Mouse (Mus musculus): ENCODE results near the gene Rap2b. TPM values are rescaled to one million over a fixed set of nuclear protein-coding genes. Genes with fewer than 3 reads are reported as not detected.

The Rap2b gene
- polyA plus RNA-seq, 1 experiment from 2014 or later: 12.7 TPM

DNA sequence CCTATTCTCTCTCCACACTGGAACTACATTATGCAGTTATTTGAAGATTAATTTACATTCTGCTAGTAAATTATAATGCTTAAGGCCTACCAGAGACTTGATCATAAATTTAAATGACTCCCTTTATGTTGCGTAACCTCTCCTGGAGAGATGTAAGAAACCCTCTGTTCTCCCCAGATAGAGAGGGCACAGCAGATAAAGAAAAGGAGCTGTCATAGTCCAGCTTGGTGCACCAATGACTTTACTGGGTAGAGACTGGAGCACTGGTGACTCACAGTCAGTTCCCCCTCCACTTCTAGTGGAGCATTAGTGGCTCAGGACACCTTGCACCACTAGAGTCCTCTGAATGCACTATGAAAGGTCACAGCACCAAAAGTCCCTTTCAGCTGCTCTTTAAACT is 31.4 kb downstream of the Rap2b start:
- H3K27ac ChIP-seq: no peak overlapping the region
- H3K4me2 ChIP-seq (replicated peaks): no peak overlapping the region
- no peaks in the 10 kb centered on the region for H3K4me1 ChIP-seq
- H3K9ac ChIP-seq: no peak overlapping the region
- WGBS: 81% methylated on average over 1 of the region's 1 CpGs
- H3K9me3 ChIP-seq: no peaks in the 10 kb centered on the region
- H3K27me3 ChIP-seq: no peaks in the 10 kb centered on the region
- H3K4me3 ChIP-seq: no peak overlapping the region
- ATAC-seq (ENCODE audit: low FRiP score, low read depth): no peak
- no peaks in the 10 kb centered on the region for H3K36me3 ChIP-seq

- H3K36me3 ChIP-seq: no peaks in the 10 kb centered on the region
- H3K9ac ChIP-seq: no peak overlapping the region
- H3K27me3 ChIP-seq: no peaks in the 10 kb centered on the region
- WGBS: 62% methylated on average over 3 of the region's 3 CpGs
- H3K9me3 ChIP-seq: no peaks in the 10 kb centered on the region
- H3K4me2 ChIP-seq (replicated peaks): no peak overlapping the region
- no peak overlapping the region for H3K27ac ChIP-seq
- ATAC-seq (ENCODE audit: low FRiP score, low read depth): no peak
- no peak overlapping the region for H3K4me3 ChIP-seq
- no peaks in the 10 kb centered on the region for H3K4me1 ChIP-seq
Measured at GRCm38 (mm10) chr3:61393520-61393919, 32.1 kb downstream of the Rap2b start.

- H3K27ac ChIP-seq: no peak overlapping the region
- H3K4me3 ChIP-seq: no peak overlapping the region
- H3K27me3 ChIP-seq: no peaks in the 10 kb centered on the region
- H3K36me3 ChIP-seq: no peaks in the 10 kb centered on the region
- no peaks in the 10 kb centered on the region for H3K4me1 ChIP-seq
- no peak overlapping the region for H3K9ac ChIP-seq
- H3K9me3 ChIP-seq: no peaks in the 10 kb centered on the region
- WGBS: 82% methylated on average over 3 of the region's 3 CpGs
- H3K4me2 ChIP-seq (replicated peaks): no peak overlapping the region
- no peak for ATAC-seq (ENCODE audit: low FRiP score, low read depth)
Measured at GRCm38 (mm10) chr3:61395382-61395781, 33.9 kb downstream of the Rap2b start.

GRCm38 (mm10) chr3:61396728-61397127 is 35.3 kb downstream of the Rap2b start:
- H3K27me3 ChIP-seq: no peaks in the 10 kb centered on the region
- WGBS: 74% methylated on average over 2 of the region's 2 CpGs
- H3K4me1 ChIP-seq: no peaks in the 10 kb centered on the region
- H3K4me3 ChIP-seq: no peak overlapping the region
- no peak overlapping the region for H3K4me2 ChIP-seq (replicated peaks)
- ATAC-seq (ENCODE audit: low FRiP score, low read depth): no peak
- H3K9ac ChIP-seq: no peak overlapping the region
- no peaks in the 10 kb centered on the region for H3K9me3 ChIP-seq
- no peaks in the 10 kb centered on the region for H3K36me3 ChIP-seq
- no peak overlapping the region for H3K27ac ChIP-seq

- no peak overlapping the region for H3K4me2 ChIP-seq (replicated peaks)
- WGBS: 62% methylated on average over 1 of the region's 1 CpGs
- H3K9me3 ChIP-seq: no peaks in the 10 kb centered on the region
- no peak overlapping the region for H3K9ac ChIP-seq
- no peaks in the 10 kb centered on the region for H3K4me1 ChIP-seq
- no peak overlapping the region for H3K27ac ChIP-seq
- H3K4me3 ChIP-seq: no peak overlapping the region
- H3K36me3 ChIP-seq: no peaks in the 10 kb centered on the region
- no peak for ATAC-seq (ENCODE audit: low FRiP score, low read depth)
- no peaks in the 10 kb centered on the region for H3K27me3 ChIP-seq
Measured at GRCm38 (mm10) chr3:61400823-61401387, 39.5 kb downstream of the Rap2b start.

GRCm38 (mm10) chr3:61406921-61407320 is 45.5 kb downstream of the Rap2b start:
- Histone ChIP-seq H3K36me3 (no peaks in the 10 kb centered on the region), H3K27ac (no peak overlapping the region), H3K4me1 (no peaks in the 10 kb centered on the region), H3K4me2 (replicated peaks) (no peak overlapping the region), H3K27me3 (no peaks in the 10 kb centered on the region), H3K9me3 (no peaks in the 10 kb centered on the region), H3K9ac (no peak overlapping the region), H3K4me3 (no peak overlapping the region)
- ATAC-seq (ENCODE audit: low FRiP score, low read depth): no peak
- WGBS: 73% methylated on average over 4 of the region's 4 CpGs

DNA sequence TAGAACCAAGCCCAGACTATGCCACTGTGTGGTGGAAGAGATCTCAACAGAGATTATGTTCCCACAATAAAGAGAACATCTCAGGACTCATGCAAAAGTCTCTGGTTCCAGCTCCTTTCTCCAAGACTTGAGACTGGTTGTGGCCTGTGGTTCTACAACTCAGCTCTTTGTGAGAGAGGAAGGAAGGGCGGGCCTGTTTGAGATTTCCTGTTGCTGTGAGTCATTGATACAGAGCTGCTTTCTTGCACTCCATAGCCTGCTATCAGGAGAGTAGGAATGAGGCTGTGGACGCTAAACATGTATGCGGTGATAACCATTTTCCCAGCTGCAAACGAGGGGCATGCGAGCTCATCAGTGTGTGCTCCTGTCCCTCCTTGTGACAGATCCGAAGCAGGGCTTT is 48.2 kb downstream of the Rap2b start:
- Histone ChIP-seq H3K27me3 (no peaks in the 10 kb centered on the region), H3K4me1 (no peaks in the 10 kb centered on the region), H3K36me3 (no peaks in the 10 kb centered on the region), H3K4me3 (no peak overlapping the region), H3K4me2 (replicated peaks) (no peak overlapping the region), H3K27ac (no peak overlapping the region), H3K9ac (no peak overlapping the region), H3K9me3 (no peaks in the 10 kb centered on the region)
- ATAC-seq (ENCODE audit: low FRiP score, low read depth): no peak
- WGBS: 75% methylated on average over 6 of the region's 6 CpGs

DNA sequence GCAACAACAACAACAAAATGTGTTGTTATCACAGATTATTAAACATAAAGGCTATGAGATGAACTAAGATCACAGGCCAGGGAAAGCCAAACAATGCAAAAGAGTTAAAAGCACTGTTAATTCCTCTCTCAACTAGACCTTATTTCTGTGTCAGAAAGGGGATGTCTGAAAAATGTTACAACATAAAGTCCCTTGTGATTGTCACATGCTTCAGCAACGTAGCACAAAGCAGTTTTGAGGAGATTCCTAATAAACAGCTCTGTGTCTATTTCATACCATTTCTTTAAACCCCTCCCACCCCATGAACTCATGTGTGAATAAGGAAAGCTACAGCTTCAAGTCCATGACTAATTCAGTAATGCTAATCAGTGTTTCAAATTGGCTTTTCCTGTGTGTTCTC is 54.4 kb downstream of the Rap2b start:
- WGBS: 76% methylated on average over 1 of the region's 1 CpGs
- Histone ChIP-seq H3K4me2 (replicated peaks) (no peak overlapping the region), H3K27ac (no peak overlapping the region), H3K4me3 (no peak overlapping the region), H3K4me1 (no peaks in the 10 kb centered on the region), H3K36me3 (no peaks in the 10 kb centered on the region), H3K9me3 (no peaks in the 10 kb centered on the region), H3K27me3 (no peaks in the 10 kb centered on the region), H3K9ac (no peak overlapping the region)
- ATAC-seq (ENCODE audit: low FRiP score, low read depth): no peak

Other genes starting within 250 kb of the Rap2b start
- gene B430305J03Rik, start 4.3 kb downstream of the Rap2b start, polyA plus RNA-seq (2015; fragmentation: Nextera tagmentation; extraction: Ambion mirVana): not detected in 2 replicates